Mouse (Mus musculus) embryonic fibroblast, embryonic 13.5 days (primary cell): ENCODE results near the gene Apoa5.

Experiments
- CTCF ChIP-seq: IDR thresholded peaks from 2 replicates; pipeline ENCODE4 v1.5.1; 2011; ENCODE audit warnings: mild to moderate bottlenecking, control low read depth, low read length, moderate library complexity, borderline replicate concordance; ENCODE audit not compliant: insufficient read depth
- POLR2A ChIP-seq: IDR thresholded peaks from 2 replicates; pipeline ENCODE4 v1.6.1; 2011; ENCODE audit warnings: low read depth, mild to moderate bottlenecking, control low read depth, low read length, moderate library complexity

DNA sequence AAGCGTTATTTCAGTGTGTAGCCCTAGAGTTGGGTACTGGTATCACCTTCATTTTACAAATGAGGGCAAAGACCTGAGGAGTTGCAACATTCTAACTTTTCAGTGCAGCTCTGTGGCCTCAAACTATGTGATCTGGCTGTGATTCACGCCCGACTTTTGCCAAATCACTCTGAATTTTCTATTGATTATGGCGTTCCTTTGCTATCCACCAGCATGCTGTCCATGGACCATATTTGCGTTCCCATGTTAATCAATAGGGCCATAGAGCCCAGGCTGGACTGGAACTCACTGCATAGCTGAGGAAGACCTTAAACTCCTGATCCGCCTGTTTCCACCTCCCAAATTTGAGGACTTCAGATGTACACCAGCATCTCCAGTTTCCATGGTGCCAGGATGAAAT, 9.3 kb upstream of the Apoa5 start:
- TF ChIP-seq POLR2A (no peak), CTCF (no peak)
